In the genomic region with DNA sequence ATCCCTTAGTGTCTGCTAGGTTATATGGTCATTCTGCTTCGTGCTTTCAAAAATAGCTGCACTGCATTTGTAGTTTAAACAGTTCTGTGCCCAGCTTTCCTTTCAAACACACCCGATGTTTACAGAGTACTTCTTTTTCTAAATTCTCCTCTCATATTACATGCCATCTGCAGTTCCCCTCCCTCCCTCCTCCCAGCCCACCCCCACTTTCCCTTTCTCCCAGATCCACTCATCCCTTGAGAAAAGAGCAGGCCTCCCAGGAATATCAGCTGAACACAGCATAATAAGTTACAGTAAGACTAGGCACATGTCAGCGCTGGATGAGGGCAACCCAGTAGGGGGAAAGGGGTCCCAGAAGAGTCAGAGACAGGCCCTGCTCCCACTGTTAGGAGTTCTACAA, we compare ENCODE assay signal across 8 mouse cellular contexts. TPM values are rescaled to one million over a fixed set of nuclear protein-coding genes. Genes with fewer than 3 reads are reported as not detected.
DNase-seq lines count a peak whose midpoint lies in the region; ATAC-seq and TF ChIP-seq lines count a peak whose summit lies in the region.

No protein-coding gene starts in this region.

- no peaks in the 10 kb centered on the region for H3K27me3 ChIP-seq in forebrain, embryonic 13.5 days
- H3K27me3 ChIP-seq in limb, embryonic 15.5 days: no peaks in the 10 kb centered on the region

- H3K4me3 ChIP-seq in gastrocnemius, adult 2 months: peak overlapping the region; percentile 99
- H3K4me3 ChIP-seq in forebrain, embryonic 13.5 days: peak overlapping the region; percentile 81
- no peak overlapping the region; the same call in 1 of the 2 replicates for H3K4me3 ChIP-seq in limb, embryonic 15.5 days

- WGBS in forebrain, embryonic 13.5 days: 84% methylated on average over 3 of the region's 3 CpGs
- 84% methylated on average over 3 of the region's 3 CpGs for WGBS in limb, embryonic 15.5 days

- no peak for DNase-seq in gastrocnemius, adult 2 months
- DNase-seq in gastrocnemius, postnatal 10 days: no peak
- DNase-seq in 3T3-L1 (ENCODE audit: low read depth, low spot score): peak; percentile 16
- no peak for DNase-seq in layer of hippocampus, adult 9-10 months (ENCODE audit: low spot score)
- DNase-seq in ovary, adult 18-20 months (ENCODE audit: low spot score): no peak
- no peak for DNase-seq in lung, postnatal 10 days

- H3K4me1 ChIP-seq in forebrain, embryonic 13.5 days: peaks cover 20% of the 10 kb centered on the region
- H3K4me1 ChIP-seq in limb, embryonic 15.5 days: peaks cover 17% of the 10 kb centered on the region

- intact Hi-C loops in gastrocnemius, adult 2 months (cut with DNase I): loop anchor here (5.0 kb wide), 1 partner anchor 358 kb away; a partner anchor contains a TSS

- H3K9ac ChIP-seq in forebrain, embryonic 13.5 days: peak overlapping the region; percentile 91
- H3K9ac ChIP-seq in limb, embryonic 15.5 days: no peak overlapping the region

- ATAC-seq in forebrain, embryonic 13.5 days: no peak
- ATAC-seq in limb, embryonic 15.5 days (ENCODE audit: insufficient number of reproducible peaks, low FRiP score, low TSS enrichment, low read depth): no peak

- TF ChIP-seq CTCF in gastrocnemius, adult 2 months (IDR thresholded peaks at IDR 0.05): no peak

- peaks cover 38% of the 10 kb centered on the region for H3K36me3 ChIP-seq in forebrain, embryonic 13.5 days (ENCODE audit: poor library complexity, severe bottlenecking)
- peaks cover 12% of the 10 kb centered on the region for H3K36me3 ChIP-seq in limb, embryonic 15.5 days

- H3K9me3 ChIP-seq in forebrain, embryonic 13.5 days (replicated peaks): peaks cover 12% of the 10 kb centered on the region
- no peaks in the 10 kb centered on the region for H3K9me3 ChIP-seq in limb, embryonic 15.5 days

- peak overlapping the region; percentile 99 for H3K27ac ChIP-seq in gastrocnemius, adult 2 months
- no peak overlapping the region for H3K27ac ChIP-seq in forebrain, embryonic 13.5 days
- H3K27ac ChIP-seq in limb, embryonic 15.5 days: no peak overlapping the region

- peak overlapping the region; percentile 82 for H3K4me2 ChIP-seq in forebrain, embryonic 13.5 days
- peak overlapping the region; percentile 58; the same call in 1 of the 2 replicates for H3K4me2 ChIP-seq in limb, embryonic 15.5 days

RNA-seq across cellular contexts. Expression of a gene that starts 1.7 kb away (rescaled TPM):
- 10 to 100 TPM; 23.7 to 32.0 TPM for total RNA-seq in gastrocnemius, adult 2 months (2021)
- 10 to 100 TPM; 30.2 to 34.1 TPM for total RNA-seq in gastrocnemius, postnatal 10 days (2021)
- 59.6 and 61.7 TPM in 2 replicates for polyA plus RNA-seq in forebrain, embryonic 13.5 days (2015; fragmentation: Nextera tagmentation; extraction: Ambion mirVana)
- 40.9 and 41.5 TPM in 2 replicates for polyA plus RNA-seq in limb, embryonic 15.5 days (2015; fragmentation: Nextera tagmentation; extraction: Ambion mirVana)

RNA-seq across cellular contexts. Expression of a gene that starts 28.3 kb away (rescaled TPM):
- total RNA-seq in gastrocnemius, adult 2 months (2021): 1 to 10 TPM; 1.5 to 3.0 TPM
- 1 to 10 TPM; 4.7 to 5.0 TPM for total RNA-seq in gastrocnemius, postnatal 10 days (2021)
- 0.94 and 1.1 TPM in 2 replicates for polyA plus RNA-seq in forebrain, embryonic 13.5 days (2015; fragmentation: Nextera tagmentation; extraction: Ambion mirVana)
- 2.7 and 3.2 TPM in 2 replicates for polyA plus RNA-seq in limb, embryonic 15.5 days (2015; fragmentation: Nextera tagmentation; extraction: Ambion mirVana)
